Mouse (Mus musculus): ENCODE measurements around the gene Sppl3.
A peak's percentile ranks its signal among the peaks of the same experiment; 100 is the strongest.

Gene Sppl3

DNA sequence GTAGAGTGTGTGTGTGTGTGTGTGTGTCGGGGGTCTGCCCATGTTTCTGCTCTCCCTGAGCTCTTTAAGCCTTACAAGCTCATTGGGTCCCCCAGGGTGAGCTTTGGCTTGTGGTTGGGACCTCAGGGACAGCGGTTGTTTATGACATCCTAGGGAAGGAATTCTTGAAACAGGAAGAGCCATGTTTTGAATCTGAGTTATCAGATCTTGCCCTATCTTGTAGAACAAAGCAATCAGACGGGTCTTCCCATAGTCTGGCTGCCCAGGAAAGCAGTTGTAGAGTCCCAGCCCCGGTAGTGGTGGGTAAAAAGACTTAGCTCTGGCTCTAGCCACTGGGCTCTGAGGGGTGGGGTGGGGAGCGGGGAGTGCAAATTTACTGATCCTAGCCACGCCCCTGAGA lies 13.6 kb upstream of the Sppl3 start:
- no peak for DNase-seq (ENCODE audit: low read depth, low spot score)

DNA sequence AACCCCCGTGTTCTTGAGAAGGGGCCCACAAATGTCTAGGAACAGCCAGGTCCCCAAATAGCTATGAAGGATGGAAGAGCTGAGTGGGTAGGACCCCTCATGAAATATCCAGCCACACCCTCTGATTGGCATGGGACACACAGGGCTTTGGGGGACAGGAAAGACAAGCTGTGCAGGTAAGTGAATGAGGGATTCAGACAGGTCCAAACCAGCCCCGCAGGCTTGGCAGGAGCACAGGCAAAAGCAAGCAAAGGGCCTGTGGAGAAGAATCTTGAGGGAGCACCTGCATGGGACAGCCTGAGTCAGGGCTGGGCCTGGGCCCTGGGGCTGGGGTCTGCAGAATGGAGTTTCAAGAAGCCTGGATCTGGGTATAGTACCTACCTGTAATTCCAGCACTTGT lies 10.4 kb upstream of the Sppl3 start:
- no peak for DNase-seq (ENCODE audit: low read depth, low spot score)

DNA sequence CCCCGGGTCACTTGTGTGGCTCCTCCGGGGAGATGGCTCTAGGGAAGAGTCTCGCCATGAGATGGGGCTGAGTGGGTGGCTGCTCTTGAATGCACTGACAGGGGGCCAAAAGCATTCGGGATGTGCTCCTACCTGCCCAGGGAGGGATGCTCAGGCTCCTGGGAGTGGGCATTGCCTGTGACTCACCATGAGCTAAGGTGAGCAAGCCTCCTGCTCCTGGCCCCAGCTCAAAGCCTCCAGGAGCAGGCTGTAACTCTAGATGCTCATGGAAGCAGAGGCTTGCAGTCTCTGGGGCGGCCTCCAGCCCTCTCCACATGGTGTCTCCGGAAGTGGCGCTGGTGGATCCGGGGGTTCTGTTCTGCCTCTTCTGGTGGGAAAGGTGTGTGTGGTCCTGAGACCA lies 9.5 kb upstream of the Sppl3 start:
- DNase-seq (ENCODE audit: low read depth, low spot score): no peak

DNA sequence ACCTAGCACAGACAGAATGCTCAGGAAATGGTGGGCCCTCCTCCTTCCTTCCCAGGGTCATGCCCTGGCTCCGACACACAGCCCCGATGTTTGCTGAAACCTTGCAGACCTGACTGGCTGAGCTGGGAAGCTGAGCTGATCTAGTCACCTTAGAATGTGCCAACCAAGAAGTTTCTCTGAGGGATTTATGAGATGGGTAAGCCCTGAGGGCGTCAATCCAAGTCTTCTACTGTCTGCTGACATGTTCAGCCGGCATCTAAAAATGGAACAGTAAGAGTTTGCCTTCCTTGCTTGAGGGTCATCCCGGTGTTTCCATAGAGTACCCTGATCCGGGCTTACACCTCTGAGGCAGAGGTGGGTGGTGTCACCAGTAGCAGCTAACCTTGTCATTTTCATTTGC lies 8.2 kb upstream of the Sppl3 start:
- no peak for DNase-seq (ENCODE audit: low read depth, low spot score)

DNA sequence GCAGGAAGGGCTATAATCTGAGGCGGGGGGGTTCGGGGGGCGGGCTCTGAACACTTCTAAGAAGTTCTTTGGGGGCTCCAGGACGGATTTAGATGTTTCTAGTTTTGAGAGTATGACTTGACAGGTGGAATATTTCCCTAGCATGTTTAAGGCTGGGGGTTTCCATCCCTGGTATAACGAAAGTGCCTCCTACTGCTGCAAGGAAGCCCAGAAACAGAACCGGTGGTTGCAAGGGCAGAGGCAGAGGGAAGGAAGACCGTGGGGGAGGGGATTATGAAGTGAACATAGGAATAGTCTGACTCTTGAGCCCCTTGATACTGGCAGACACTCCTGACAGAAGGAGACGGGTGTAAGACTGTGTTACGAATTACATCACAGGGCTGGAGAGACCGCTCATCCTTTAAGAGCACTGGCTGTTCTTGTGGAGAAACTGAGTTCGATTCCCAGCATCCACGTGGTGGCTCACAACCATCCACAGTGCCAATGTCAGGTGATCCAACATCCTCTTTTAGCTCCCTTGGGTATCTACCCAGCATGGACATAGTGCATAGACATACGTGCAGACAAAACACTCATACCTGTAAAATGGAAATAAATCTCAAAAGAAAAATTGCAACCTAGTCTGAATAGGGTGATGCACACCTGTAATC lies 7.6 kb upstream of the Sppl3 start:
- DNase-seq (ENCODE audit: low read depth, low spot score): no peak

DNA sequence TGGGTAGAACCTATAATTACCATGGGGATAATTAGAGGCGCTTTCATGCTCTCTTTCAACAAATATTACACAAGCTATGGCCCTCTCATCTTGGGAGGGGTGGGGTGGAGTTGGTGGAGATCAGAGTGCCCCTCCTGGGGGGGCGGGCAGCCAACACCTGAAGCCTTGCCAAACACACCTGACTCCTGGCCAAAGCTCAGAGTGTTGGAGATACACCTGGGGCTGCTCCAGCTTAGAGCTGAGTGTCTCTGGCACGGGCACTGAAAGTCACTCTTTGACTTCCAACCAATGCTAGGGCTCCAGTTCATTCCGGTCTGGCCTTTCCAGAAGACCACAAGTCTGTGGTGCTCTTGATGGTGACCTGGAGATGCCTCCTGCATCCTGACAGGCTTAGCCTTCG lies 3.2 kb upstream of the Sppl3 start:
- no peak for DNase-seq (ENCODE audit: low read depth, low spot score)

DNA sequence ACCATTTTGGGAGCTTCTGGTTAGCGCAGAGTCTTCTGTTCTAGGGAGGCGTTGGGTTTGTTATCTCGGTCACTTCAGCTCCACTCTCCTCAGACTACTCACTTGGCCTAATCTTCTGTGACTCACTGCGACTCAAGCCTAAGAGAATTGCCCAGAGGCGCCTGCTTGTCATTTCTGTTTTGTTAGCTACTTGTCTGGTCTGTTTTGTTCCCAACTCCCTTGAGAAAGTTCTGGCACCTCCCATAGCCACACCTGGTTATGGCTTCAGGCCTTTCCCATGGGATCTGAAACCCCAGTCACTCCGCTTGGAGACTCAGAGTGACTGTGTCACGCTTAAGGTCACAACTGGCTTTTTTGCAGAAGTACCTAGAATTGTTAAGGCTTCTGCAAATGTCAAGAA lies 2.6 kb upstream of the Sppl3 start:
- peak; percentile 56 for DNase-seq (ENCODE audit: low read depth, low spot score)

DNA sequence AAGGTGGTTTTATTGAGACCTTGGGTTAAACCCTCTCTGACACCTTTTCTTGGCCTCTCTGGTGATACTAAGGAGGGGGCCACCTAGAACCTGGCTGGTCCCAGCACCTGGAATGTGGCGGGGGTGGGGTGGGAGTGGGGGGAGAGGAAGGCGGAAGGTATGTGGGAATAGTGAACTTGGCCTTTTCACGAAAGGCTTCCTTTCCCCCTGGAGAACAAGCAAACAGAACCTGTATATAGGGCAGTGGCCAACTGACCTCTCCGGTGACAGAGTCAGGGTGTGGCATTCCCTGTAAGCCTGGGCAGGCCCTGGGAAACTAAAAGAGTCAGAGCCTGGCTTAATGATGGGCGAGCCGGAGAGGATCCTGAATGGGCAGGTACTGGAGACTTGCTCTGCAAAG lies 1.8 kb upstream of the Sppl3 start:
- DNase-seq (ENCODE audit: low read depth, low spot score): peak; percentile 41

DNA sequence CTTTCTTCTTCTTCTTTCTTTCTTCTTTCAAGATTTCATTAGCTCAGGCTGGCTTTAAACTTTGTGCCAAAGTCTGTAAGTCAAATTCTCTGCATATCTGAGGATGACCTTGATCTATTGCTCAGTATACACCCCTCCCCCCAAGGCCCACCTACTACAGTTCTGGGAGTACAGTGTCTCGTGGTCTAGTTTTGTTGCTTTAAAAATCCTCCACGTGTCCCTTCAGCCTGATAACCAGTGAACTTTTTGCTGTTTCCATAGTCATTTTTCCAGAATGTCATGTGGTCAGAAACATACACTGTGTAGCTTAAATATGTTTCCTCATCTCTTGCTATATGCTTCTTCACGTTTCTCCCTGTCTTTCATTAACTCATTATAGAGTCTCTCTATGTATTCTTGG lies 976 bp upstream of the Sppl3 start:
- DNase-seq (ENCODE audit: low read depth, low spot score): peak; percentile 53

DNA sequence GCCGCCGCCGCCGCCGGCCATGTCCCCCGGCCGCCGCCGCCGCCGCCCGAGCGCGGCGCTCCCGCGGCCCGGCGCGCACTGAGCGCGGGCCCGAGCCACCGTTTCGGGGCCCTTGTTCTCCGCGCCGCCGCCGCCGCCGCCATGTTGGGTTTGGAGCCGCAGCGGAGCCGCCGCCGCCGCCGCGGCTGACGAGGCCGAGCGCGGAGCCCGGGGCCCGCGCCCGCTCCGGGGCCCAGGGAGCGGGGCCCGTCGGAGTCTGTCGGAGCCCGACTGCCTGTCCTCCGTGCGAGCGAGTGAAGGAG lies 231 bp downstream of the Sppl3 start:
- DNase-seq (ENCODE audit: low read depth, low spot score): no peak

DNA sequence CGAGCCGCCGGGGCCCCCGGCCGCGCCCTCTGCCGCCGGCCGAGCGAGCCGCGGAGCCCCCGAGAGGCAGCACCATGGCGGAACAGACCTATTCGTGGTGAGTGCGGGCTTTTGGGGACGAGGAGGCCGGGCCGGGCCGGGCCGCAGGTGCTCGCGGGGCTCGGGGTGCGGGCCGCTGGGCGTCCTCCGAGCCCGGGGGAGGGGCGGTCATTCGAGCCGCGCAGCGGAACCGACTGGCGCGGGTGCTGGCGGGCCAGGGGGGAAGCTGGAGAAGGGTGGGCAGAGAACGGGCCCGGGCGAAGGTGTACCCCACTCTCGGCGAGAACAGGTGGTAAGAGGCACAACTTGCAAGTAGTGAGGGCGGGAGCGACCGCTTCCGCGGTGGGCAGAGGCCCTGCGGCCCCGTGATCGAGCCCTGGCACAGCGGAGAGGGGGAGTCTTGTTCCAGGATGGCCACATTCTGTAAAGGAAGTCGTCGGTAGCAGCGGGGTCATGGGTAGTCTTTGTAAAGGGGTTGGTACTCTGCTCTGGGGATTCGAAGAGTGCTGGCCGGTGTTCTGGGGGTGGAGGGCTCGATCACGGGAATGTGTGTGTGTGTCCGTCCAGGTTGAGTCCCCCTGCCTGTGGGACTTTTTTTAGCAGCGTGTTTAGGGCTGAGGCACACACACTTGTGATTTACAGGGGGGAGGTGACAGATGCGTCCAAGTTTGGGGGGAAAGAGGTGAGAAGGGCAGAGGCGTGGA lies 753 bp downstream of the Sppl3 start:
- peak; percentile 22 for DNase-seq (ENCODE audit: low read depth, low spot score)

DNA sequence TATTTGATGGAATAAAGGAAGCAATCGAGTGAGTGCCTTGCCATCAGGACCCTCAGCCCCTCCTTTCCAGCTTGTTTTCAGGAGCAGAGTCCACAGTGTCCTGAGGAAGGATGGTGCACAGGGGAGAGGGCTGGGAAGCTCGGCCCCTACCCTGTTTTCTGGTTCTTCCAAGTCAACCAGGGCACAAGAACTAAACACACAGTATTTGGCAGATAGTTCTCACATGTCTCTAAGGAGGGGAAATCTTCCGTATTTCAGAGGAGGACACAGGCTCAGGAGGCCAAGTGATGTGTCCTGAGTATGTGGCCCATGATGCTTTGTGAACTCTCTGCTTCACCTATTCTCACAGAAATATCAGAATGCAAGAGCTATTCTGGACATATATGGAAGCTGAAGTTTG lies 2.5 kb downstream of the Sppl3 start:
- no peak for DNase-seq (ENCODE audit: low read depth, low spot score)

DNA sequence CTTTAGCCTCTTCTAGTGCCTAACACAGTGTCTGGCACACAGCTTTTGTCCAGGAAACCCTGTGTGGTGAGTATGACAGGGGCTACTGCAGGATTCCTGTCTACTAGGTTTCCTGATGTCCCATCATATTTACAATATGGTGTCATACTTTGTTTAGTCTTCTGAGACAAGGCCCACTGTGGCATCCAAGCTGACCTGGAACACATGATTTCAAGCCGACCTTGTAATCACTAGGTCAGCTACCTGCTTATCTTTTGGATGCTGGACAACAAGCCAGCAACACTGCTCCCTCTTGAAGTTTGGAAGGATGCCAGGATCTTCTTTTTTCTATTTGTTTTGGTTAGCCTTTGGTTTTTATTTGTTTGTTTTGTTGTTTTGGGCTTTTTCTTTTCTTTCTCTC lies 3.6 kb downstream of the Sppl3 start:
- DNase-seq (ENCODE audit: low read depth, low spot score): no peak

DNA sequence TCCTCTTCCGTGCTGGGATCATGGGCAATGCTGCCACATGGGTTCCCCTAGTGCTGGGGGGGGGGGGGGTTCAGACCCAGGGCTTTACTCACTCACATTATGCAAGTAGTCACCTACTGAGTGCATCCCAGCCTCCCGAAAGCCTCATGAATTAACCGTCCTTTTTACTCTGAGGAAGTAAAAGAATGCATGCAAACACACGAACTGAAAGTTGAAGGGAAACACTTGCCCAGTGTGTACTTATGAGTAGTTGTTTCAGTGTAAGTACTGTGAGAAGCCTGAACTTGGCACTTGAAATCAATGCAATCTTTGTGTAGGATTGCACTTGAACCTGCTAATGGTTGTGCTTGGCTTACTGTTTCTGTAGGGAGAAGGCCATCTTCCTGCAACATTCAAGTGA lies 4.2 kb downstream of the Sppl3 start:
- no peak for DNase-seq (ENCODE audit: low read depth, low spot score)

DNA sequence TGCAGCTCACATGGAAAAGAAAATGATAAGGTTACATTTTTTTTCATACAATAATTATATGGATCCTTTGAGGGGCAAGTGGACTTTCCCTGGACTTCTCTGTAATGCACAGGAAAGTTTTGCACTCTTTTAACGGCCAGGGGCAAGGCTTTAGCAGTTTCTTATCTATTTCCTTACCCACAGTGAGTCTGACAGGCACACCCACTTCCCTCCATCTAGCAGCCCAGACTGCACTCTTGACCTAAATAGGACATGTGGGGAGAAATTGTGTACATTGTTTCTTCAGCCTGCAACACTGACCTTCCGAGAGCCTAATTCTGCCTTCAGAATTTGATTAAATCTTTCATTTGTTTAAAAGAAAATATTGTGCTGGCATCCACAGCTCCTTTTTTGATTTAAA lies 7.3 kb downstream of the Sppl3 start:
- no peak for DNase-seq (ENCODE audit: low read depth, low spot score)

DNA sequence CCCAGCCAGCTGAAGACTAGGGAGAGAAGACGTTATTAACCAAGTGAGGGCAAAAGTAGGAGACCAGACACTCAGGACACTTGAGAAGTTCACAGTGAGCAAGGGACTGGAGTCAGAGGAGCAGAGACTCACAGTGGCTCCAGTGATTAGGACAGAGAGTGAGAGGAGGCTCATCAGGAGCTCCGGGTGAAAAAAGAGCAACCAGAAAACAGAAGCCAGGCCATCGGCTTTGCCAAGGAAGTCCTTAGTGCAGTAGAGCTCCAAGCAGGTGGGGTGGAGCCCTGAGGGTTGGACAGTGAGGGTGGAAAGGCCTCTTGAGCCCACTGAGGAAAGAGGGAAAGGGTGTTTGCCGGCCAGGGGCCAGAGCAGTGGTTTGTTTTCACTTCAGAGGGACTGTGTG lies 7.9 kb downstream of the Sppl3 start:
- DNase-seq (ENCODE audit: low read depth, low spot score): no peak

DNA sequence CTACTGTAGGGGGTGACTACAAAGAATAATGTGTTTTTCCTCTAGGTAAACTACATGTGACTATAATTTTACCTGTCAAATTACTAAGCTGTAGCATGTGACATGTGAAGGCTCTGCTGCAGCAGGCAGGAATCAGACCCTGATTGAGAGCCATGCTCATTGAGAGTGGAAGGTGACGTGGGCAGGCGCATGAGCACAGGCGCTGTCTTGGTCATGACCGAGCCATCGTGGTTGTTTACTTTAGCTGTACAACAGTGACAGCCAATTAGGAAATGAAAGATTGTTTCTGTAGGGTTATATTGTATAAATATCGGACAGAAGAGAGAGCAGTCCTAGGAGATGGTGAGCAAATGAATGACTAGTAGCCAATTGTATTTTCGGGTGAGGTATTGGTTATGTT lies 11.1 kb downstream of the Sppl3 start:
- no peak for DNase-seq (ENCODE audit: low read depth, low spot score)

DNA sequence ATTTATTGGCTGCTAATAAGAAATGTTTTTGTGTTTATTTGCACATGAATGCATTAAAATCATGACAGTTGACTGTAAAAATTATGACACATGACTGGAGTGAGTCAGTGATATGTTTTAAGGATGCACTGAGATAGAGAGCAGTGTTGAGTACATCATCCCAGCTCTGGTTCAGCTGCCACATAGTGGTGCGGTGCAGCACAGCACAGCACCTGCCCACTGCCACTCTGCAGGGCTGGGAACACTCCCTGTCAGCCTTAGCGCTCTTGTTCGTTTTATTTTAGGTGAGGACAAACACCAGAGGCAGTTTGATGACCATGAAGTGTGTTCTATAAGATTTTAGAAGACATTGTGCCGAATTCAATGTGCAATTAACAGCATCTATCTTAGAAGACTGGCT lies 15.2 kb downstream of the Sppl3 start:
- no peak for DNase-seq (ENCODE audit: low read depth, low spot score)

DNA sequence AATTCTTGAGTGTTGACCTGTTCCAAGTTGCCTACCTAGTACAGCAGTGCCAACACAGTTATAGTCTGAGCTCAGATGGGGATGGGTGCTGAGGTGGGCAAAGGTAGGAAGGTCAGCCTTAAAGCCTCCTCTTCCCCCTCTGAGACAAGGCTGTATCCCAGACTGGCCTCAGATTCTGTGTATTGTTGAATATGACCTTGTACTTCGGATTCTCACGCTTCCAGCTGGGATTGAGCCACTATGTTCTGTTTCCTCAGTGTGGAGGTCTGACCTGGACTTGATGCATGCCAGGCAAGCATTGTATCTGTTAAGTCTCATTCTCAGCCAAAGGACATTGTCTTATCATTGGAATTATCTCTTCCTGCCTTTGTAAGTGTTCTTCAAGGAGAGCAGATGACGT lies 16.2 kb downstream of the Sppl3 start:
- DNase-seq (ENCODE audit: low read depth, low spot score): no peak

DNA sequence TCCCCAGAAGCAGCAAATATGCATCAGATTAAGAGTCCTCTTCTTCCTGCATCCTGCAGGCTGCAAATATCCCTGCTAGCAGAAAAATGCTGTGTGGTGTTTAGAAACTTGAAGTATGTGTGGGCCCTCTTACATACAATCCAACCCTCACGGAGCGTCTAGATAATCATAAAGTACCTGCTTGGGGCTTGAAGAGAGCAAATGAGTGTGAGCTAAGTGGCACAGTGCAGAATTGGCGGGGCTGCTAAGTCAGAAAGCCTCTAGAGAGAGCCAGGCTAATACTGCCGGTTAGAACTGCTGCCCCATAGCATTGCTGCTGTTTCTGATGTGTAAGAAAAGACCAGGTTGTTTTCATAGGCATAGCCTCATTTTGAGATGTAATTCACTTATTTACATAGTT lies 18.0 kb downstream of the Sppl3 start:
- no peak for DNase-seq (ENCODE audit: low read depth, low spot score)

DNA sequence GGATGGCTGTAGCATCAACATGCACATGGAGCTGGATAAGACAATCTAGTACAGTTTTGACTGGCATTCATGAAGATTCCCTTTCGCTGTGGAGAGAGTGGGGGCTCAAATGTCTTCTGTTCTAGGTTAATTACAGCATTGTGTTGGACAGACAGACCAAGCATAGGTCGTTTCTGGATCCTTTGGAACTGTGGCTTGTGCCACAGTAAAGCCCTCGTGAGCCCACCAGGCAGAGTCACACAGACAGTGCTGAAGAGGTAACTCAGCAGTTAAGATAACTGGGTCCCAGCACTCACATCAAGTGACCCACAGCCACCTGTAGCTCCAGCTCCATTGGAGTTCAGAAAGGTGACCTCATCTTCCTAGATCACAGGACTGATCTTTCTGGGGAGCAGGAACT lies 18.6 kb downstream of the Sppl3 start:
- no peak for DNase-seq (ENCODE audit: low read depth, low spot score)

DNA sequence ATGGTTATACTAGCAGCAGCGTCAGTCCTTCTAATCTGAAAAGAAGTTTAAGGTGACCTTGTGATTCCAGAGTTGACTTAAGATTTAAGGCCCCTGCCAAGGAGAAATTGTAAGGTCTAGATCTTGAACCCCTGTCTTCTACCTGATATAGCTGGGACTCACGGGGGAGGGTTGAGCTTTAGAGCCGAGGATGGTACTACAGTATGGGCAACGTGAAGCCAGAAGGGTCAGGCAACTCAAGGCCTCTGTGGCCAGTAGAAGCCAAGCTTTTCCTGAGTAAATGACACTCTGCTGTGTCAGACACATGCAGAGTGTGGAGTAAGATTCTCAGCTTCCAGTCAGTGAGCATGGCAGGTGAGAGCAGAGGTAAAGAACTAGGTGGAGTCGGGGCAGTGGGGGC lies 20.6 kb downstream of the Sppl3 start:
- DNase-seq (ENCODE audit: low read depth, low spot score): no peak

DNA sequence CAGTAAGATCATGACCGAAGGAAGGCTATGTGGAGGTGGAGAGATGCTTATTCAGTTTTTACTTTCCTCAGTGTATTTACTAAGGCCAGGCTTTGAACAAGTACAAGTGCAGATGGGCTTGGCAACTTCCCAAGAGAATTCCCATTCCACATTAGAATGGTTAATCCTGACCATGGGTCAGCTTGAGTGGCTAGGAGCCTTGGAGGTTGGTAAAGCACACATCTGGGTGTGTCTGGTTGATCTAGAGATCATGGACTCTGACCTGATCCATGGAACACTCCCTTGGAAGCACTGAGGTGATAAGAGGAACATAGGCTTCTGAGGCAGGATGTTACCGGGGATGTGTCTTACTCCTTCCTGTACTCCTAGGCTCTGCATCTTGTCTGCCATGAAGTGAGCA lies 21.7 kb downstream of the Sppl3 start:
- DNase-seq (ENCODE audit: low read depth, low spot score): no peak

DNA sequence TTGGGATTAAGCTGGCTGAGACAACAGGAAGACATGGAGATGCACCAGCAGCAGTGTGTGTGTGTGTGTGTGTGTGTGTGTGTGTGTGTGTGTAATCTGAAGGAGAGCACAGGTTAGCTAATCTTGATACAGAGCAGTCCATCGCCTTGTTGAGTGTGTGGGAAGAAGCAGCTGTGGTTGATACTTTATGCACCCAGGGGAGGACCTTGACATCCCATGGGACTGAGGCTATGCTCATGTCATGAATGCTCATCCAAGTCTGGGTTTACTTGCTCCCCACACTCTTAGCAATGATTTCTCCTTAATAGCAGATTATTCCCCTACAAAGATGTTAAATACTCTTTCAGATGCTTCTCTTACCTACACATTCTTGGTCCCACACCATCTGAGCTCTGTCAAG lies 24.3 kb downstream of the Sppl3 start:
- no peak for DNase-seq (ENCODE audit: low read depth, low spot score)

All from ES-CJ7 (cell line).